Mouse (Mus musculus) CD4-positive, CD25-positive, alpha-beta regulatory T cell, adult 4 months (primary cell): ENCODE measurements around the gene Cela3a. TPM values are rescaled to one million over a fixed set of nuclear protein-coding genes. Genes with fewer than 3 reads are reported as not detected.
"Not testable (repeated sequence)": the region's sequence is repeated elsewhere in the genome, so short reads cannot be mapped to it uniquely, and the experiment has no call there.

Experiments used
- ATAC-seq: one replicate; pipeline ENCODE4 v1.8.0; 2017
- polyA plus RNA-seq, 2 experiments: library from polyadenylated mRNA; unstranded; fragments of 100-300 nt; shearing (Covaris generic); gene quantifications; one replicate each; pipeline ENCODE4 v1.2.1; 2017

Gene Cela3a
- polyA plus RNA-seq, 2 experiments from 2014 or later: not detected

DNA sequence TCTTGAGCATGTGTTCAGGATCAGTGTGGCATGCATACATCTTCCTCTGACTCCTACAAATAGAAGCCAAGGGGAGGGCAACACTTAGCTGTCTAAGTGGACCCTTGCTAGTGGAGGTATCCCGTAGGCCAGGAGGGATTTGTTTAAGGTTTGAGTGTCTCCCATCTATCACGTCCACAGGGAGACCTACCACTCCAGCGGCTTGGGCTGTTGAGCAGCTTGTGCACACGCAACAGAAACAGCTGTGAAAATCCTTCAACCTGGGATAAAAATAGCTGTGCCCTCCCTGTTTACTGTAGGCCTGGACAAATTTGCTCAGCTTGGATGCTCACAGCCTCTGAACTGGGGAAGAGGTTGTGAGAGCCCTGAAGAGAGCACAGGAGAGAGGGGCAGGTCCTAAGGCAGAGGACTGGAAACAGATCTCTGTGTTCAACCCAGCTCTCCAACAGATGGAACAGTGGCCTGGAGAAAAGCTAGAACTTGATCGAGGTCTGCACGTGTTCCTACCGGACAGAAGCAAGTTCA lies 2.7 kb upstream of the Cela3a start:
- ATAC-seq: not testable (repeated sequence)

DNA sequence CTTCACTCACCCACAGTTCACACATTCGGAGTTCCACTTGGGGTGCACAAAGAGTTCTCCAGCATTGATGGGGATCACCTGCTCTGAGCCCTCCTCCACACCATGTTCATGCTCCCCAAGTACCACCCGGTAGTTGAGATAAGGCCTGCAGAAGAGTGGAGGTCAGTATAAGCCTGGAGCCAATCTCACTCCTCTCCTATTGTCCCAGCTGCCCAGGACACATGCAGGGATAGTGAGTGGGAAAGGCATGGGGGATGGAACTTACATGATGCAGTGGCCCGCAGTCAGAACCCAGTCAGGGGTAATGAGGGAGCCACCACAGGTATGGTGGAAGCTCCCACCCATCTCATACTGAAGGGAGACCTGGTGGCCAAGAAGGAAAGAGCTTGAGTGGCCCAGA lies 4.0 kb downstream of the Cela3a start:
- no peak for ATAC-seq

DNA sequence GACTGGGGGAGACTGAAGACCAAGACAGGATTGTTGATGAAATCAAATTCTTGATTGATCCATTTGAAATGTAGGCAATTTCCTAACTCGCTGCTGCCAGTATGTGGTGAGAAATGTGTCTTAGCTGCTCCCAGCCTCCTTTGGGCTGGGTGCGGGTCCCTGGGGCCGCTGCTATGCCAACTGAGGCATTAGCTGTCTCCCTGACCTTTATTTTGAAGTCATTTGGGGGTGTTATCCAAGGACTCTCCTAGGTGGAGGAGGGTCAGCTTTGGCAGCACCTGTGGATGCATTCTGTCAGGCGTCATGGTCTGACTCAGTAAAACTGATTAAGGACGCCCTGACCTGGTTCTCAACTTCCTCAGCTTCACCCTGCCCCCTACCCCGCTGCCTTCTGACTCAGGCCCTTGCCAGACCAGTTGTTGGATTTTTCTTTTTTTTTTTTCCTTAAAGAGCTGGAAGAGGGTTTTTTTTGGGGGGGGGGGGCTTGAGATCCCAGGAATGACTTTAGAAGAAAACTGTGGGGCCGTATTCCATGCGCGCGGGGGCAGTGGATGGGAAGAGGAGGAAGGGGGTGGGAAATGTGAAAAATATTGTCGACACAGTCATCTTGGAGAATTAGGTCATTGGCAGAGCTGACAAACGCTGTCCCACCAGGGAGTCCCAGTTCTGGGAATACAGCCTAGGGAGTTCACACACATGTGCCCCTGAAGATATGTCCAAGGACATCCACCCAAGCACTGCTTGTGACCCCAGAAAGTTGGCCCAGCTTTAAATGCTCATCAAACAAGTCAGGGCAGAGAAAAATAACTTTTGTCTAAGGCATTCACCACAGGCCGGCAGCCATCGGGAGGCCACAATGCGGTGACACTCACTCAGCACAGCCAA lies 12.7 kb downstream of the Cela3a start:
- ATAC-seq: no peak

DNA sequence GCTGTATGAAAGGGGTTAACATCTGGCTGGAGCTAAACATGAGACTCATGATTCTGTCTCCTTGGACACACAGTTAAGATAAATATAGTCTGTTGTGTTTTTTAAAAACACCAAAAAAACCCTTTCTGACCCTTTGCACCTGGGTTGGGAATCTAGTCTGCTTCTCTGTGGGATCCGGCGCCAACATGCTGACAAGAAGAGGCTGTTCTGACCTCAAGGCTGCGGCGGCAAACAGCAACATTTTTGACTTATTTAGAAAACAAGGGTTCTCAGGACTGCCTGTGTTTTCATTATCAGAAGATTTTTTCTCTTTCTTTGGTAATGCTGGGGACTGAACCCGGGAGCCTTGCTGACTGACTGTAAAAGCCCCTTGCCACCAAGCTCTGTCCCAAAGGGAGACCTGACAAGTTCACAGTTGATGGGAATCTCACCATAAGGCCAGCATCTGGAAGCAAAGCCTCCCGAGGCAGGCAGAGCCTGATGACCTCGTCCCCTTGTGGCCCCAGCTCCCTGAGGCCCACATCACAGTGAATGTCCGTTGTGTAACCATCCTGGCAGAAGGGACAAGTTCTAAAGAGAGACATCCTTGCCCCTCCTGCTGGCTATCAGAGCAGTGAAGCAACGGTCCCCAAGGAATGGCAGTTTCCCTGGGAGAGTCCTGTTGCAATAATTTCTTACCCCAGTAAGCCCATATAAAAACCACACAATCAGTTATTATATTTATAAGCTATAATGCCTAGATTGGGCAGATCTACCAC lies 16.0 kb downstream of the Cela3a start:
- ATAC-seq: no peak

DNA sequence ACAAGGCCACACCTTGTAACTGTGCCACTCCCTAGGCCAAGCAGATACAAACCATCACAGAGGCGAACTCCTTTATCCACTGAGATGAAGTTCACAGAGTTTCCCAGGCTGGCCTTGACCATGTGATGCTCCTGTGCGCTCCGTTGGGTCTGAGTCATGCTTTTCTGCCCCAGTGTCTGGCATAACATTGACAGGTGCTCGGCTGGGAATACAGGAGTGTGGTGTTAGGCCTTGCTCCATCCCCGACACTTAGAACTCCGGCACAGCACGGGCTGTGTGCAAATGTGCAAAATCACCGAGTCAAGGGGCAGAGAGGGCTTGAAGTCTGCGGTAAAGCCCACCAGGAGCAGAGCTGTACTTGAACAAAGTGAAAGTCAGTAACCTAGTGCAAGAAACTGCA lies 16.7 kb downstream of the Cela3a start:
- ATAC-seq: no peak

DNA sequence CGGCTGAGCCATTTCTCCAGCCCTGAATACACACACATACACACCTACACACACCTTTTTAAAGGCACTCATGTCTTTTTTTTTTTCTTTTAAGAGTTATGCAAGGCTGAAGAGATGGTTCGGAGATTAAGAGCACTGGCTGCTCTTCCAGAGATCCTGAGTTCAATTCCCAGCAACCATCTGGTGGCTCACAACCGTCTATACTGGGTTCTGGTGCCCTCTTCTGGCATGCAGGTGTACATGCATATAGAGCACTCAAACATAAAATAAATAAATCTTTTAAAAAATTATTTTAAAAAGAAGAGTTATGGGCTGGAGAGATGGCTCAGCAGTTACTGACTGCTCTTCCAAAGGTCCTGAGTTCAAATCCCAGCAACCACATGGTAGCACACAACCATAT lies 18.3 kb downstream of the Cela3a start:
- no peak for ATAC-seq

DNA sequence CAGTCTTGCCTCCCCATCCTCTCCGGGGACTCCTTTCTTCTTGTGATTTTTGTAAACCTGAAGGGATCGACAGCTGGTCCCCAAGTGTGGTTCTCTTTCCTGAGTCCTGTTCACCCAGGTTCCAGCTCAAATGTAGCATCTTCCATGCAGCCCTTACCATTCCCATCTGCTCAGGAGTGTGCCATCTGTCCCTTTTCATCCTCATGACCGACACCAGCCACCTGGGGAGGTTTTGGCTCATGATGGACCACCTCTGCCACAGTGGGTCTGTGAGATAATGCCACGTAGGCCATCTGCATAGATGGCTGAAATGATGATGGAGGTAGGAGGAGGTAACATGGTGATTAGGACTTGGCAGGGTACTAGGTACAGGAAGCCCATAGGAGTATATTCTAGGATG lies 19.4 kb downstream of the Cela3a start:
- ATAC-seq: no peak

DNA sequence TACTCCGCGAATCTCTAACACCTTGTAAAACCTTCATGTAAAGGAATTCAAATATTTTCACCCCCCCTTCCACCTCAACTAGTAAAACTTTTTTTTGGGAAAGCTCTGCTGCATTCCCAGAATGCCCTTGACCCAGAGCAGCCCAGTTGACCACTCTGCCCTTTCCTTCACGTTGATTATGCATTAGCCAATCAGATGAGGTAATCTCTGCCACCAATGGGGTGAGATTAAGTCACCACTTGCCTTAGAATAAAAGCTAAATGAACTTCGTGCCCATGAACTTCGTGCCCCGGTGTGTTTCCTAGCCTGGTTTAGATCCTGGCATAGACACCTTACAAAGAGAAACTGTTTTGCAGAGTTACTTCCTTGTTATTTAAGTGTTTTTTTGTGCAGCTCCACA lies 20.6 kb downstream of the Cela3a start:
- ATAC-seq: no peak

DNA sequence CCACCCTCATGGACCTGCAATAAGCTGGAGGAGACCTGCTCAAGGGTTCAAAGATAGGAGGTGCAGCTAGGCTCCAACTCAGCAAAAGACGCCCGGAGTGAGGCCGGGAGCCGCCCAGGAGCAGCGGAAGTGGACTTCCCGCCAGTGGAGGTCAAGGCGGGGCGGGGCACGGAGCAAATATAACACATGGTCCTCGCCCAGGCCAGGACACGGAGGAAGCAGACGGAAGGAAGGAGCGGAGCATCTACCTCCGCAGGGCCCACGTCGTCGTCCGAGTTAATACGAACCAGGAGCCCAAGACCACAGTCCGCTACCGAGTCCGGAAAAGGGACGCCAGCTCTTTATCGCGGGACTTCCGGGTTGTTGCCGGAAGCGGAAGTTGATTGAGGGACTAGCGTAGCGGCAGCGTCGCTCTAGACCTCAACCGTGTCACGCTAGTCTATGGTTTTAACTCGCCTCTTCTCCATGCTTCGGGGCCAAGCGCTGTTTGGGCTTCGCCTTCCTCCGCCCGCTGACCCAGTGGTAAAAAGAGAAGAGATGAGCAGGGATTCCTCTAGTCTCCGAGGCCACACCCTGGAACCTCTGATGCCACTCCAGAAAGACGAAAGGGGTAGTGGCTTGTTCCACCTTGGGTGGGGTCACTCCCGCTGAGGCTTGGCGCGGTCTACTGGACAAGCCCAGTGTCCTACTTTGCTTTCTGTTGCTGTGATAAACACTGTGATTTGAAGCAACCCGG lies 21.4 kb downstream of the Cela3a start:
- peak; percentile 89 for ATAC-seq

DNA sequence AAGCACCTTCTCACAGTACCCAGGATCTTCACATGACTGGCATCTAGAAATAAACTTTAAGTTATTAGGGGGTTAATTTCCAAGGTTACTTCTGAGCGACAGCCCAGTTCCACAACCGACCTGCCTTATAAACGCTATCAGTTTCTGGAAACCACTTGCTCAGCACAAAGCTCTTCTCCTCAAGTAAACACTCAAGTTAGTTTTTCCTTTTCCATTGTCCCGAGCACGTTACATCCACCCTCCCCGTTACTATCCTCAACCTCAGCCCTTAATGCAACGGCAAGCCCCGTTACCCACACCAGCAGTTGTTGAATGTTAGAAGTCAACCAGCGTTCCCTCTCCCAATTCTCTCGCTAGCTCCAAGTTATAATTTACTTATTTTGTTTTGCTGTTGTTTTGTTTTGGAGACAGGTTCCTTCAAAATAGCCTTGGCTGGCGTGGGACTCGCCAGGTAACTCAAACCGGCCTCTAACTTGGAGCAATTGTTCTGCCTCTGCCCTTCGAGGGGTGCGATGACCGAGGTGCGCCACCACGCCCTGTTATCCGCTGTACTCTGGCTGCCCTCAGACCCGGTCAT lies 22.0 kb downstream of the Cela3a start:
- peak; percentile 7 for ATAC-seq

DNA sequence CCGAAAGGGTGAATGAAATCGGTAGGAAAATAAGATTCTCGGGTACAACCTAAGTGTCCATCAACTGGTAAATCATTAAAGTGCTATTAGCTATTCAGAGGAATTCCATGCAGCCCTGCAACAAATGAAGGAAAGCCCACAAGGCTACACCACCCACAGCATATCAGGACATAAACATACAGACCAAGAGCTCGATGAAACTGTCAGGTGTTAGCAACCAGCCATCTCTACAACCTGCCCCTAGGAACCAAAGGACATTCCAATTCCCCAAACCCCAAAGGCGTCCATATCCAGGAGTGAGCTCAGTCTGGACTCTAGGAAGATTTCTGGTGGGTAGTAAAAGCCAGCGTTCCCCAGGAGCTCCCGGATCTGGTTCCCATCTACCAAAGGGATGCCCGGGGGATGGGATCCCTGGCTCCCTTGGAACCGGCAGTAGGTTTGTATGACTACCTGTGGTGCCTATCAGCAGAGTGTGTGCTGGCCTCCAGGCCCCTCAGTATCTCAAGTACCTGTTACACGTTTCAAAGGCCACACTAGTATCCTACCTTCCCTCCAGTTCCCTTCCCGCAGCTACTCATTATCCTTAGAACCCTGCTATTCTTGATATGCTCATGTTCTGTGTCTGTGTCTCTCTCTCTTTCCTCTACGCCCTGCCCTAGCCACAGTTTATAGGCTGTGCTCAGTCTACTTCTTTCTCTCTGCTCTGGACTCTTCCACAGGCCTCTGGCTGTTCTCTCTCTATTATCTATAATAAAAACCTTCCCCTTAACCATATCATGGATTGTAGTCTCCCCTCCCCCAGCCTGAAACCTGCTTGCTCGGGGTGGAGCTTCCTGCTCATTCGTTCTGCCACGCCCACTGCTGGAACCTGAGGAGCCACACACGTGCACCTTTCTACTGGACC lies 28.6 kb downstream of the Cela3a start:
- no peak for ATAC-seq

DNA sequence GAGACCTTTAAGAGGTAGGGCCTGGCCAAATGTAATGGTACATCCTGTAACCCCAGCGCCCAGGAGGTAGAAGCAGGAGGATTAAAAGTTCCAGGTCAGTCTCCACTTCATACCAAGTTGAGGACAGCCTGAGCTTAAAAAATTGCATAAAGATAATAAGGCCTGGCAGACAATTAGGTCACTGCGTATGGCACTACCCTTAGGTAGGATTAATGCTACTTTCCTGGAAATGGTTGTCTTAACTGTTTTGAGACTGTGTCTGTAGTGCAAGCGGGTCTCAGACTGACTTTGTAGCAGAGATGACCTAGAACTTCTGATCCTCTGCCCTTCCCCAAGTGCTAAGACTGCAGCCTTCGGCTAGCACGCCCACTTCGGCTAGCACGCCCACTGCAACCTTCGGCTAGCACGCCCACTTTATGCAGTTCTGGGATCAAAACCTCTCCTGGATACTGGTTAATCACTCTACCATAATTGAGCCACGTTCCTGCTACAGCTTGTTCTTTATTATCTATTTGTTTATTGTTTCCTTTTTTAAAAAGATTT lies 29.8 kb downstream of the Cela3a start:
- no peak for ATAC-seq

DNA sequence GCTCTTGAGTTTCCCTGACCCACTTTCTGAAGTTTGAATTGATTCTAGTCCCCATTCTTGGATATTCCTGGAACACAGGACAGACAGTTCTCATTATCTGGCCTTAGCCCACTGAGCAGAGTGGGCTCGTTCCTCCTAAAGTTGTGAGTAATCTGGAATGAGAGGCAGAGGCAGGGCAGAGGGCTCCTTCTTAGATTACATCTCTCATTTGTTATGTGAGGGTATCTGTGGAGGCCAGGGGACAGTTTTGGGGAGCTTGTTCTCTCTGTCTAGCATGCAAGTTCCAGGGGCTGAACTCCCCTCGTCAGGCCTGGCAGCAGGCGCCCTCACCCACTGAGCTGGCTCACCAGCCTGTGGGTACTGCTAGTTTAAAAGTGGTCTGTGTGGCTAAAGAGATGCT lies 30.5 kb downstream of the Cela3a start:
- ATAC-seq: no peak

DNA sequence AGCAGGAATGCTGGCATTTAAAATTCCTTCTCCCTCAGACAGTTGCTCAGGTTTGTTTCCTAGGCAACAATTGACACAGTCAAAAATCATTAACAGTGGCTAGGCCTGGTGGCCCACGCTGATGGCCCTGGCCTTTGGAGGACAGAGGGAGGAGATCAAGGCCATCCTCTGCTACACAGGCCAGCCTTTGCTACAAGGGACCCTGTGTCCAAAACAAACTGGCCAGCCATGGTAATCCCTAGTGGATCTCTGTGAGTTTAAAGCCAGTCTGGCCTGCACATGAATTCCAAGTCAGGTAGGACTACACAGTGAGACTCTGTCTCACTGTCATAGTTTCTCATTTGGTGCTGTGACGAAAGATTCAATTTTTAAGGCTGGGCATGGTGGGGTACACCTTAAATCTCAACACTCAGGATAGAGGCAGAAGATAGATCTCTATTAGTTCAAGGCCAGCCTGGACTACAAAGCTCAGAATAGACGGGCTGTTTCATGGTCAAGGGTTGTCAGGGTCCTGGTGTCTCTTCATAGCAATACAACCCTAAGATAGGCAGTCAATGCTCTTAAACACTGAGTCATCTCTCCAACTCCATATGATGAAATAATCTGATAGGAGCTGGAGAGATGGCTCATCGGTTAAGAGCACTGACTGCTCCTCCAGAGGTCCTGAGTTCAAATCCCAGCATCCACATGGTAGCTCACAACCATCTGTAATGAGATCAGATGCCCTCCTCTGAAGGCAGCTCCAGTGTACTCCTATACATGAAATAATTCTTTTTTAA lies 31.9 kb downstream of the Cela3a start:
- no peak for ATAC-seq

DNA sequence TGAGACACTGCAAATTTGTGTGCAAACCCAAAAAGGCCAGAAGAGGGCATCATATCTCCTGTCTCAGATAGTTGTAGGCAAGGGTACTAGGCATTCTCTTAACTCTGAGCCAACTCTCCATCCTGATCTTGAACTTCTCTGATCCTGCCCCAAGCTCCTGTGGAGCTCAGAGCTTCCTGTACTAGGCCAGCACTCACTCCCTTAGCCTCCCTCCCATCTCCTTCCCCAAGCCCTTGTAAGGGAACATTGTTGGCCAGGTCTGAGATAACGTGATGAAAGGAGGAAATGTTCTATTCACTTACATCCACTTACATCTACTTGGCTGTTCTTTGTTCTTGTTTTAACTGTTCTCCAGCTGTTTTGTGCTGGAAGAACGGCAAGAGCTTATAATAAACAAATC lies 32.8 kb downstream of the Cela3a start:
- no peak for ATAC-seq

DNA sequence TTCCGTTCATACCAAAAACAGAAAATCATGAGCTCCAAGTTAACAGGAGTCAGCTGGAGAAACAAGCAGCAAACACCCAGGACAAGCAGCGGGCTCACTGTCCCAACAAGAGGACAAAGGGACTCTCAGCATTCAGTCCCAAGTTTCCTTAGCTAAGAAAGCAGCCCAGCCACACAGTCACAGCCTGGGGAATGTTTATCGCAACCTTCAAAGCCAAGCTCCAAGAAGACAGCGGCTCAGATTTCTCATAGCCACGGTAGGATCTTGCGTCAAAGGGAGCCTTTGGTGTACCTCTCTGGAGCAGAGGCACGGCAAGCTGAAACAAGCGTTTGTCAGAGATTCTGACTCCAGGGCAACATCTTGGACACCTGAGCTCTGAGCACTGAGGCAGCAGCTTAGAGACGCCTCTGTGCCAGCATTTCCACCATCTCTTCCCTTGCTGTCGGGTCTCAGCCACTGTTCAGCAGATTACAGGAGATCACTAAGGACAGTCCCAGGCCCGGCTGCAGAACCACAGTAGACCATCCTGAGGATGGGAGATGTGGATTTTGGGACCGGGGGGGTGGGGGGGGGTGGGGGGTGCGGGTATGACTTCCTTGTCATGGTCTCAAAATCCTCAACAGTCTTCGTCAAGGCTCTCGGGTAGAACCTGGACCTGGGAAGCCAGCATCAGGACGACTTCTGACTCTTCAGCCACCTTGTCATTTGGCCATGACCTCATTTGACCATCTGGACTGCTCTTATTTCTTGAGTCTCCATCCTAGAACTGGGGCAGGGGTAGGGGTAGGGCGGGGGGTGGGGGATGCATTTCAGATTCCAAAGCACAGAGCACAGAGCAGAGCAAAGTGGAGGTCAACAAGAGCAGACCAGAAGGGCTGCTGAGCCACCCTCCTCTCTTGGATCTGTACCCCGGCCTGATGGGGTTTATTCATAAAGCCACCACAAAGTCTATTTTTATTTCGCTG lies 34.0 kb downstream of the Cela3a start:
- no peak for ATAC-seq

DNA sequence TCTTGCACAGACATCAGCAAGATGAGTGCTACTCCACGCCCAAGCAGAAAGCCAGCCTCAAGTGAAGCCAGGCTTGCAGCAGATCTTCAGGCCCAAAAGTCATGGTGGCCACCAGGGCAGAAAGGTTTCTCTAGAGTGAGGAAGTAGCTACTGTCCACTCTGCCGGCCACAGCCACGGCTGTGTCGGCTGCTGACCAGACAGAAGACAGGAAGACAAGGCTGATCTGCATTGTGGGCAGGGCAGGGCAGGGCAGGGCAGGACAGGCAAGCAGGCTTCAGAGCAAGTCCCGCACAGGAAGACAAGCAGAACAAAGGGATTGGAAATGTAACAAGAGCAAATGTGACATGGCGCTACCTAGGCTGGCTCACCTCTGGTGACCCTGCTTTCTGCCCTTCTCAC lies 35.9 kb downstream of the Cela3a start:
- no peak for ATAC-seq

DNA sequence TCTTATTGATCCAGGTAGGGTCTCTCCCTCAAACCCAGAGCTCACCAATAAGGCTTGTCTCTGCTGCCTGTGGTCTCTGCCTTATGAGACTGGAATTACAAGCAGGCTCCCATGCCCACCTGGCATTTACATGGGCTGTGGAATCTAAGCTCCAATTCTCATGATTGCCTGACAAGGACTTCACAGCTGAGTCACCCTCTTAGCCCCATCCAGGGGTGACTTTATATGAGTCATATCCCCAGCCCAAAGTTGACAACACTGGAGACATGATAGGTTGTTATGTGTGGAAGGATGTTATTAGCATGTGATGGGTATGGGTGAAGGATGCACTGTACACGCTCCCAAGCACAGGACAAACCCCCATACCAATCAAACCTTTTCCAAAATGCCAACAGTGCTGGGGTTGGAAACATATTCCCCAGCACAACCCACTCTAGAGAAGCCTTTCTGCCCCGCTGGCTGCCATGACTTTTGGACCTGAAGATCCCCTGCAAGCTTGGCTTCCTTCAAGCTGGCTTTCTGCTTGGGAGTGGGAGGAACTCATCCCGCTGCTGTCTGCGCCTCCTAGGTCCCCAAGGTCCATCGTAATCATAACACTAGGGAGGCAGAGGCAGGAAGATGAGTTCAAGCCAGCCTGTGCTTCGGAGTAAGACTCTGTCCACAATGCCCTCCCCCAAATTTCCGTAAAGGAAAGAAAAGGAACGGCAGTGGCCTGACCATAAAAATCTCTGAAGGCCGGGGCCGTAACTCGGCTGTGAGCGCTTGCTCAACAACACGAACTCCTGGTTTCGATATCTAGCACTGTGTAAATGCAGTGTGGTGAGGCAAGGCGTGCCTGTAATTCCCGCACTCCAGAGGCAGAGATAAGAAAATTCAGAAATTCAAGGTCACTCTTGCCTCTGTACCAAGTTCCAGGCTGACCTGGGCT lies 37.7 kb downstream of the Cela3a start:
- no peak for ATAC-seq
